Mouse (Mus musculus): ENCODE measurements around the gene Taf8.

DNA sequence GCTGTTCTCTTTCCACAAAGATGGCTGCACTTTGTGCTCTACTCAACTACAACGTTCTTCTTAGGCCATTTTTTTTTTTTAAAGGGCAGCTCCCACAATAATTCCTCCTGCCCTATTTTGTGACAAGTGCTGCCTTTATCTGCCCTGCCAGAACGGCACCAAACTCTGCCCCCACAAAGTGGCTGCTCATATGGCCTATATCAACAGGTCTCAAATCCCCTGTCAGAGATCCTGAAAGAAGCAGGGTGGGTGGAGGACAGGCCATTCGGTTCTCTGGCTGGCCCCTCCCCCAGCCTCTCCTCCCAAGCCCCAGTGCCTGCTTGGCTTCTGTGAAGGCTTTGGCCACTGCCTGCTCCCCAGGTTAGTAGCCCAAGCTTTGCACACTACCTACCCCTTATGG, 17.1 kb downstream of the Taf8 start:
- TF ChIP-seq POLR2A (IDR thresholded peaks at IDR 0.05; ENCODE audit: borderline replicate concordance, control insufficient read depth, low read depth, low read length) (no peak), CTCF (IDR thresholded peaks at IDR 0.05; ENCODE audit: control insufficient read depth, insufficient read depth, low read length) (no peak)
